ENCODE assay signal across 10 mouse cellular contexts in genomic region chr15:98808651-98809134, GRCm38 (mm10). TPM values are rescaled to one million over a fixed set of nuclear protein-coding genes. Genes with fewer than 3 reads are reported as not detected.
DNase-seq lines count a peak whose midpoint lies in the region; ATAC-seq lines count a peak whose summit lies in the region.
"Had no signal": no experiment of that assay in that cellular context is flagged by ENCODE, and none has a peak within 500 bp of the region (broad histone marks: within the 10 kb centered on the region; RNA-seq: fewer than 3 reads in every experiment).

No protein-coding gene starts in this region.

- no peak for DNase-seq in heart, postnatal 36 days
- DNase-seq in brain, adult 2 months (ENCODE audit: low read depth, low spot score), result peak; percentile 97
- no peak for DNase-seq in hindbrain, embryonic 14.5 days (ENCODE audit: low spot score)
- no peak for DNase-seq in yolk sac, embryonic 10.5 days (ENCODE audit: low spot score)
- no peak for DNase-seq in cerebellum, adult 18-20 months
- no peak for DNase-seq in urinary bladder, postnatal 4 days (ENCODE audit: low spot score in 2 of 2)

- intact Hi-C loops in heart, postnatal 36 days (cut with DNase I), result no loop called here

- H3K4me1 ChIP-seq in heart, embryonic 11.5 days (ENCODE audit: control insufficient read depth, insufficient read depth, low read length), result peaks cover 44% of the 10 kb centered on the region
- peaks cover 29% of the 10 kb centered on the region for H3K4me1 ChIP-seq in hindbrain, embryonic 14.5 days (replicated peaks; ENCODE audit: control insufficient read depth, insufficient read depth, low read length)
- H3K4me1 ChIP-seq in midbrain, embryonic 12.5 days, result peaks cover 41% of the 10 kb centered on the region

- no peak overlapping the region for H3K27ac ChIP-seq in heart, embryonic 11.5 days (ENCODE audit: low read depth, low read length)
- no peak overlapping the region for H3K27ac ChIP-seq in hindbrain, embryonic 14.5 days
- H3K27ac ChIP-seq in midbrain, embryonic 12.5 days (replicated peaks), result no peak overlapping the region
- H3K27ac ChIP-seq: limb, embryonic 12.5 days had no signal

- H3K36me3 ChIP-seq in heart, embryonic 11.5 days (ENCODE audit: control insufficient read depth, insufficient read depth, low read length), result peaks cover 13% of the 10 kb centered on the region
- peaks cover 20% of the 10 kb centered on the region for H3K36me3 ChIP-seq in hindbrain, embryonic 14.5 days (replicated peaks; ENCODE audit: control insufficient read depth, insufficient read depth)
- peaks cover 22% of the 10 kb centered on the region for H3K36me3 ChIP-seq in midbrain, embryonic 12.5 days

- H3K4me3 ChIP-seq in heart, embryonic 11.5 days (ENCODE audit: low read depth, low read length), result peak overlapping the region; percentile 41
- peak overlapping the region; percentile 44; the same call in 1 of the 2 replicates for H3K4me3 ChIP-seq in hindbrain, embryonic 14.5 days (replicated peaks; ENCODE audit: low read length)
- H3K4me3 ChIP-seq in midbrain, embryonic 12.5 days, result peak overlapping the region; percentile 47

- H3K9ac ChIP-seq in heart, embryonic 11.5 days (ENCODE audit: low read depth, low read length), result no peak overlapping the region
- peak overlapping the region; percentile 40; the same call in 1 of the 2 replicates for H3K9ac ChIP-seq in hindbrain, embryonic 14.5 days
- no peak overlapping the region for H3K9ac ChIP-seq in midbrain, embryonic 12.5 days (replicated peaks)

- ATAC-seq in heart, embryonic 11.5 days (replicated peaks; ENCODE audit: insufficient number of reproducible peaks, low FRiP score, low TSS enrichment), result no peak
- ATAC-seq in hindbrain, embryonic 14.5 days (ENCODE audit: low FRiP score), result no peak
- no peak for ATAC-seq in midbrain, embryonic 12.5 days (ENCODE audit: low FRiP score, low read depth)

- peaks cover 64% of the 10 kb centered on the region for H3K27me3 ChIP-seq in heart, embryonic 11.5 days (ENCODE audit: control insufficient read depth, insufficient read depth, low read length)
- peaks cover 72% of the 10 kb centered on the region for H3K27me3 ChIP-seq in hindbrain, embryonic 14.5 days (ENCODE audit: control insufficient read depth, insufficient read depth, low read length)
- peaks cover 65% of the 10 kb centered on the region for H3K27me3 ChIP-seq in midbrain, embryonic 12.5 days

- H3K4me2 ChIP-seq in heart, embryonic 11.5 days, result peak overlapping the region; percentile 74
- H3K4me2 ChIP-seq in hindbrain, embryonic 14.5 days (replicated peaks), result peak overlapping the region; percentile 79
- H3K4me2 ChIP-seq in midbrain, embryonic 12.5 days (replicated peaks), result peak overlapping the region; percentile 66

- no peaks in the 10 kb centered on the region for H3K9me3 ChIP-seq in heart, embryonic 11.5 days (replicated peaks; ENCODE audit: control insufficient read depth, low read length)
- no peaks in the 10 kb centered on the region for H3K9me3 ChIP-seq in hindbrain, embryonic 14.5 days (ENCODE audit: control insufficient read depth, low read length)
- H3K9me3 ChIP-seq in midbrain, embryonic 12.5 days, result no peaks in the 10 kb centered on the region
- H3K9me3 ChIP-seq: limb, embryonic 12.5 days had no signal

- 8% methylated on average over 6 of the region's 6 CpGs for WGBS in heart, embryonic 11.5 days (ENCODE audit: insufficient replicate concordance)
- WGBS in hindbrain, embryonic 14.5 days, result 7% methylated on average over 6 of the region's 6 CpGs
- WGBS in midbrain, embryonic 12.5 days, result 11% methylated on average over 6 of the region's 6 CpGs

RNA-seq across cellular contexts. Expression of gene Ddn, which starts 0.6 kb away (rescaled TPM):
- 0.11 and 0.25 TPM in 2 replicates for polyA plus RNA-seq in heart, embryonic 11.5 days (2014; fragmentation: Nextera tagmentation; extraction: Ambion mirVana)
- total RNA-seq in heart, postnatal 36 days (2021), result under 1 TPM; 0.22 to 0.35 TPM
- polyA plus RNA-seq in hindbrain, embryonic 14.5 days (2014; fragmentation: Nextera tagmentation; extraction: Ambion mirVana), result 0.59 and 0.64 TPM in 2 replicates
- polyA plus RNA-seq in midbrain, embryonic 12.5 days (2016; fragmentation: Nextera tagmentation; extraction: Ambion mirVana), result 0.61 and 1.3 TPM in 2 replicates
- polyA plus RNA-seq: limb, embryonic 12.5 days had no signal

RNA-seq across cellular contexts. Expression of gene Wnt1, which starts 19.0 kb away (rescaled TPM):
- polyA plus RNA-seq in heart, embryonic 11.5 days (2014; fragmentation: Nextera tagmentation; extraction: Ambion mirVana), result not detected in 2 replicates
- total RNA-seq in heart, postnatal 36 days (2021), result not detected
- 1.9 and 2.1 TPM in 2 replicates for polyA plus RNA-seq in hindbrain, embryonic 14.5 days (2014; fragmentation: Nextera tagmentation; extraction: Ambion mirVana)
- 8.7 and 13.1 TPM in 2 replicates for polyA plus RNA-seq in midbrain, embryonic 12.5 days (2016; fragmentation: Nextera tagmentation; extraction: Ambion mirVana)
- polyA plus RNA-seq: limb, embryonic 12.5 days; thymus, postnatal 0 days had no signal

RNA-seq across cellular contexts. Expression of gene Prkag1, which starts 22.6 kb away (rescaled TPM):
- polyA plus RNA-seq in heart, embryonic 11.5 days (2014; fragmentation: Nextera tagmentation; extraction: Ambion mirVana), result 72.1 and 74.7 TPM in 2 replicates
- 100 to 1,000 TPM in 1 of 2 experiments, 10 to 100 TPM in 1; 99.8 to 112 TPM for total RNA-seq in heart, postnatal 36 days (2021)
- polyA plus RNA-seq in hindbrain, embryonic 14.5 days (2014; fragmentation: Nextera tagmentation; extraction: Ambion mirVana), result 59.0 and 65.3 TPM in 2 replicates
- polyA plus RNA-seq in midbrain, embryonic 12.5 days (2016; fragmentation: Nextera tagmentation; extraction: Ambion mirVana), result 83.1 and 85.9 TPM in 2 replicates

RNA-seq across cellular contexts. Expression of gene Wnt10b, which starts 30.7 kb away (rescaled TPM):
- polyA plus RNA-seq in heart, embryonic 11.5 days (2014; fragmentation: Nextera tagmentation; extraction: Ambion mirVana), result not detected in 2 replicates
- under 1 TPM; 0.27 to 0.33 TPM for total RNA-seq in heart, postnatal 36 days (2021)
- polyA plus RNA-seq in hindbrain, embryonic 14.5 days (2014; fragmentation: Nextera tagmentation; extraction: Ambion mirVana), result not detected in 2 replicates
- 0.14 and 0.34 TPM in 2 replicates for polyA plus RNA-seq in midbrain, embryonic 12.5 days (2016; fragmentation: Nextera tagmentation; extraction: Ambion mirVana)

RNA-seq across cellular contexts. Expression of gene Arf3, which starts 45.7 kb away (rescaled TPM):
- polyA plus RNA-seq in heart, embryonic 11.5 days (2014; fragmentation: Nextera tagmentation; extraction: Ambion mirVana), result 22.8 and 30.7 TPM in 2 replicates
- 10 to 100 TPM; 20.8 to 20.9 TPM for total RNA-seq in heart, postnatal 36 days (2021)
- 77.2 and 84.7 TPM in 2 replicates for polyA plus RNA-seq in hindbrain, embryonic 14.5 days (2014; fragmentation: Nextera tagmentation; extraction: Ambion mirVana)
- polyA plus RNA-seq in midbrain, embryonic 12.5 days (2016; fragmentation: Nextera tagmentation; extraction: Ambion mirVana), result 56.0 and 64.4 TPM in 2 replicates
